In genomic region chr8:105623118-105623517, GRCm38 (mm10) we compare ENCODE assay signal across 9 mouse cellular contexts. TPM values are rescaled to one million over a fixed set of nuclear protein-coding genes. Genes with fewer than 3 reads are reported as not detected.
A peak's percentile ranks its signal among the peaks of the same experiment; 100 is the strongest.
DNase-seq lines count a peak whose midpoint lies in the region; ATAC-seq and TF ChIP-seq lines count a peak whose summit lies in the region.
"Had no signal": no experiment of that assay in that cellular context is flagged by ENCODE, and none has a peak within 500 bp of the region (broad histone marks: within the 10 kb centered on the region; RNA-seq: fewer than 3 reads in every experiment).

No protein-coding gene starts in this region.

- H3K4me2 ChIP-seq in heart, embryonic 12.5 days, result no peak overlapping the region
- peak overlapping the region; percentile 64 for H3K4me2 ChIP-seq in CH12.LX (ENCODE audit: insufficient read depth, low read depth, poor library complexity, severe bottlenecking)
- H3K4me2 ChIP-seq in forebrain, embryonic 13.5 days, result no peak overlapping the region
- no peak overlapping the region for H3K4me2 ChIP-seq in liver, embryonic 16.5 days (ENCODE audit: low read depth, low read length)

- peak; percentile 97 for TF ChIP-seq EP300 in CH12.LX (IDR thresholded peaks at IDR 0.05; ENCODE audit: low read length)

- peak; percentile 16 for TF ChIP-seq RAD21 in CH12.LX (IDR thresholded peaks at IDR 0.05; ENCODE audit: low read depth, low read length)

- no peak overlapping the region for H3K9ac ChIP-seq in heart, embryonic 12.5 days
- peak overlapping the region; percentile 75 for H3K9ac ChIP-seq in CH12.LX (ENCODE audit: insufficient read depth, low read depth)
- peak overlapping the region; percentile 30; the same call in 1 of the 2 replicates for H3K9ac ChIP-seq in forebrain, embryonic 13.5 days
- H3K9ac ChIP-seq in liver, embryonic 16.5 days (ENCODE audit: low read depth, low read length), result no peak overlapping the region; the same call in 1 of the 2 replicates
- H3K9ac ChIP-seq: liver, embryonic 14.5 days had no signal

- intact Hi-C loops in heart, postnatal 14 days (cut with DNase I), result loop anchor here (2.0 kb wide), 1 partner anchor 62 kb away; no protein-coding TSS in a partner anchor

- H3K4me1 ChIP-seq in heart, embryonic 12.5 days (replicated peaks), result peaks cover 29% of the 10 kb centered on the region
- peaks cover 9 to 63% of the 10 kb centered on the region in 2 experiments for H3K4me1 ChIP-seq in CH12.LX (ENCODE audit: control insufficient read depth in 1 of 2, insufficient read depth in 2 of 2)
- peaks cover 37% of the 10 kb centered on the region for H3K4me1 ChIP-seq in forebrain, embryonic 13.5 days
- H3K4me1 ChIP-seq in liver, embryonic 16.5 days (ENCODE audit: control insufficient read depth, low read depth, low read length), result peaks cover 7% of the 10 kb centered on the region

- dilution Hi-C loops in CH12.LX (cut with MboI; ENCODE audit: extremely low pct_ligation_motif_present, extremely low pct_unique_long_range_greater_than_20kb, low sequenced_read_pairs), result no loop called here

- no peak for TF ChIP-seq CTCF in CH12.LX (conservative IDR thresholded peaks at IDR 0.05 in 1 of 2, IDR thresholded peaks at IDR 0.05 in 1 of 2; ENCODE audit: low read depth in 2 of 2, low read length in 2 of 2)

- no peak overlapping the region for H3K4me3 ChIP-seq in heart, embryonic 12.5 days
- H3K4me3 ChIP-seq in CH12.LX (replicated peaks in 1 of 3; ENCODE audit: low read depth in 2 of 3, low read length in 2 of 3, poor library complexity in 1 of 3), result peak overlapping the region; percentile 38 to 45 (median 39)
- H3K4me3 ChIP-seq in forebrain, embryonic 13.5 days, result no peak overlapping the region
- no peak overlapping the region for H3K4me3 ChIP-seq in liver, embryonic 16.5 days (ENCODE audit: low read depth, low read length)

- H3K9me3 ChIP-seq in heart, embryonic 12.5 days (replicated peaks), result no peaks in the 10 kb centered on the region
- no peaks in the 10 kb centered on the region for H3K9me3 ChIP-seq in CH12.LX (replicated peaks; ENCODE audit: low read length)
- H3K9me3 ChIP-seq in forebrain, embryonic 13.5 days (replicated peaks), result no peaks in the 10 kb centered on the region
- no peaks in the 10 kb centered on the region for H3K9me3 ChIP-seq in liver, embryonic 16.5 days (replicated peaks; ENCODE audit: control insufficient read depth, low read length)

- H3K27me3 ChIP-seq in heart, embryonic 12.5 days (replicated peaks), result no peaks in the 10 kb centered on the region
- H3K27me3 ChIP-seq in CH12.LX (replicated peaks), result no peaks in the 10 kb centered on the region
- no peaks in the 10 kb centered on the region for H3K27me3 ChIP-seq in forebrain, embryonic 13.5 days
- H3K27me3 ChIP-seq in liver, embryonic 16.5 days (ENCODE audit: control insufficient read depth, insufficient read depth, low read depth, low read length), result no peaks in the 10 kb centered on the region

- in situ Hi-C loops in CH12.LX (cut with MboI; ENCODE audit: low pct_ligation_motif_present, low pct_unique_long_range_greater_than_20kb, low sequenced_read_pairs), result no loop called here

- peak; percentile 75 for TF ChIP-seq POLR2A in CH12.LX (IDR thresholded peaks at IDR 0.05; ENCODE audit: low read depth, low read length)

- H3K79me2 ChIP-seq in CH12.LX (replicated peaks; ENCODE audit: control insufficient read depth, extremely low read depth, insufficient read depth, poor library complexity, severe bottlenecking), result peaks cover under 1% of the 10 kb centered on the region; the same call in 1 of the 2 replicates

- 36% methylated on average over 5 of the region's 5 CpGs for whole genome bisulfite sequencing in heart, embryonic 12.5 days
- 22% methylated on average over 5 of the region's 5 CpGs for WGBS in forebrain, embryonic 13.5 days
- WGBS in liver, embryonic 16.5 days (ENCODE audit: insufficient replicate concordance), result 26% methylated on average over 5 of the region's 5 CpGs

- ATAC-seq in heart, embryonic 12.5 days (ENCODE audit: insufficient number of reproducible peaks, low FRiP score), result no peak
- no peak for ATAC-seq in forebrain, embryonic 13.5 days
- no peak for ATAC-seq in liver, embryonic 16.5 days (ENCODE audit: low read depth)
- no peak for ATAC-seq in erythroid progenitor cell, adult 5-6 weeks (replicated peaks; ENCODE audit: low FRiP score, poor library complexity, severe bottlenecking)

- H3K36me3 ChIP-seq in heart, embryonic 12.5 days, result peaks cover 62% of the 10 kb centered on the region
- peaks cover 14 to 37% of the 10 kb centered on the region in 2 experiments for H3K36me3 ChIP-seq in CH12.LX (replicated peaks in 1 of 2; ENCODE audit: control insufficient read depth in 1 of 2, insufficient read depth in 1 of 2, low read length in 1 of 2)
- peaks cover 41% of the 10 kb centered on the region for H3K36me3 ChIP-seq in forebrain, embryonic 13.5 days (ENCODE audit: poor library complexity, severe bottlenecking)
- peaks cover 3% of the 10 kb centered on the region; the same call in 1 of the 2 replicates for H3K36me3 ChIP-seq in liver, embryonic 16.5 days (ENCODE audit: control insufficient read depth, insufficient read depth)

- H3K27ac ChIP-seq in heart, embryonic 12.5 days (ENCODE audit: poor library complexity, severe bottlenecking), result 0 out of 2 replicates have a peak overlapping the region, but pooled peaks have one; percentile 3
- H3K27ac ChIP-seq in CH12.LX (ENCODE audit: insufficient read depth, low read depth), result peak overlapping the region; percentile 97
- peak overlapping the region; percentile 82; the same call in 1 of the 2 replicates for H3K27ac ChIP-seq in forebrain, embryonic 13.5 days
- H3K27ac ChIP-seq in liver, embryonic 16.5 days (ENCODE audit: low read length), result peak overlapping the region; percentile 65; the same call in 1 of the 2 replicates
- H3K27ac ChIP-seq: liver, embryonic 14.5 days had no signal

- DNase-seq in heart, postnatal 14 days, result no peak
- DNase-seq in CH12.LX (ENCODE audit: extremely low read depth), result peak; percentile 97
- DNase-seq in spleen, postnatal 14 days (ENCODE audit: low spot score in 2 of 2), result peak; percentile 51 to 62
- no peak for DNase-seq in layer of hippocampus, postnatal 36 days

TF ChIP-seq in CH12.LX, 34 proteins besides CTCF, POLR2A, EP300 and RAD21 (continues in another document):
- TF ChIP-seq TCF12 (IDR thresholded peaks at IDR 0.05; ENCODE audit: low read depth, low read length) (peak; percentile 100), ZC3H11A (IDR thresholded peaks at IDR 0.05; ENCODE audit: low read depth, low read length) (no peak), NRF1 (IDR thresholded peaks at IDR 0.05; ENCODE audit: low read depth, low read length) (peak; percentile 50), ZMIZ1 (IDR thresholded peaks at IDR 0.05; ENCODE audit: low read depth, low read length) (0 out of 2 replicates have a peak, but pooled peaks have one; percentile 55)

RNA-seq across cellular contexts. Expression of gene Ctcf, which starts 13.2 kb away (rescaled TPM):
- 66.1 and 75.9 TPM in 2 replicates for polyA plus RNA-seq in heart, embryonic 12.5 days (2016; fragmentation: Nextera tagmentation; extraction: Ambion mirVana)
- 10 to 100 TPM; 43.8 to 44.6 TPM for total RNA-seq in heart, postnatal 14 days (2021)
- total RNA-seq in CH12.LX (2012; rRNA removed) (42.3 and 47.2 TPM in 2 replicates), CH12.LX (2014; rRNA removed) (48.3 and 52.4 TPM in 2 replicates)
- 97.9 and 107 TPM in 2 replicates for polyA plus RNA-seq in CH12.LX (2012; ENCODE audit: insufficient read length, low read depth)
- 165 and 173 TPM in 2 replicates for polyA plus RNA-seq in forebrain, embryonic 13.5 days (2015; fragmentation: Nextera tagmentation; extraction: Ambion mirVana)
- 55.3 and 57.8 TPM in 2 replicates for polyA plus RNA-seq in liver, embryonic 16.5 days (2015; fragmentation: Nextera tagmentation; extraction: Ambion mirVana)
- 10 to 100 TPM; 73.6 to 80.1 TPM for total RNA-seq in layer of hippocampus, postnatal 36 days (2021)
- 154 and 195 TPM in 2 replicates for total RNA-seq in erythroid progenitor cell, adult 5-6 weeks (2015; ENCODE audit: low replicate concordance)
- 314 and 346 TPM in 2 replicates for total RNA-seq in erythroid progenitor cell, adult 5-6 weeks (2017; ENCODE audit: low replicate concordance)

RNA-seq across cellular contexts. Expression of gene Agrp, which starts 14.1 kb away (rescaled TPM):
- polyA plus RNA-seq in heart, embryonic 12.5 days (2016; fragmentation: Nextera tagmentation; extraction: Ambion mirVana), result 0.51 and 0.64 TPM in 2 replicates
- total RNA-seq in heart, postnatal 14 days (2021), result not detected
- total RNA-seq in CH12.LX (2012; rRNA removed) (0.21 and 0.30 TPM in 2 replicates), CH12.LX (2014; rRNA removed) (not detected in 2 replicates)
- not detected in 2 replicates for polyA plus RNA-seq in CH12.LX (2012; ENCODE audit: insufficient read length, low read depth)
- 0.62 and 0.88 TPM in 2 replicates for polyA plus RNA-seq in forebrain, embryonic 13.5 days (2015; fragmentation: Nextera tagmentation; extraction: Ambion mirVana)
- polyA plus RNA-seq in liver, embryonic 16.5 days (2015; fragmentation: Nextera tagmentation; extraction: Ambion mirVana), result 0.13 TPM in 1 of 2 replicates, not detected in the other
- total RNA-seq in layer of hippocampus, postnatal 36 days (2021), result not detected
- not detected in 2 replicates for total RNA-seq in erythroid progenitor cell, adult 5-6 weeks (2015; ENCODE audit: low replicate concordance)
- not detected in 2 replicates for total RNA-seq in erythroid progenitor cell, adult 5-6 weeks (2017; ENCODE audit: low replicate concordance)

RNA-seq across cellular contexts. Expression of gene Ripor1, which starts 18.1 kb away (rescaled TPM):
- polyA plus RNA-seq in heart, embryonic 12.5 days (2016; fragmentation: Nextera tagmentation; extraction: Ambion mirVana), result 32.8 and 33.4 TPM in 2 replicates
- total RNA-seq in heart, postnatal 14 days (2021), result 10 to 100 TPM; 46.0 to 49.0 TPM
- total RNA-seq in CH12.LX (2012; rRNA removed) (1.5 and 1.7 TPM in 2 replicates), CH12.LX (2014; rRNA removed) (0.24 and 0.28 TPM in 2 replicates)
- polyA plus RNA-seq in CH12.LX (2012; ENCODE audit: insufficient read length, low read depth), result 5.8 and 7.2 TPM in 2 replicates
- polyA plus RNA-seq in forebrain, embryonic 13.5 days (2015; fragmentation: Nextera tagmentation; extraction: Ambion mirVana), result 17.6 and 20.6 TPM in 2 replicates
- polyA plus RNA-seq in liver, embryonic 16.5 days (2015; fragmentation: Nextera tagmentation; extraction: Ambion mirVana), result 7.3 and 8.3 TPM in 2 replicates
- 10 to 100 TPM; 82.8 to 92.6 TPM for total RNA-seq in layer of hippocampus, postnatal 36 days (2021)
- total RNA-seq in erythroid progenitor cell, adult 5-6 weeks (2015; ENCODE audit: low replicate concordance), result 7.2 and 11.3 TPM in 2 replicates
- 0.23 and 1.8 TPM in 2 replicates for total RNA-seq in erythroid progenitor cell, adult 5-6 weeks (2017; ENCODE audit: low replicate concordance)

RNA-seq across cellular contexts. Expression of gene Atp6v0d1, which starts 57.3 kb away (rescaled TPM):
- polyA plus RNA-seq in heart, embryonic 12.5 days (2016; fragmentation: Nextera tagmentation; extraction: Ambion mirVana), result 51.4 and 52.9 TPM in 2 replicates
- 10 to 100 TPM; 57.2 to 57.8 TPM for total RNA-seq in heart, postnatal 14 days (2021)
- total RNA-seq in CH12.LX (2012; rRNA removed) (38.0 and 48.8 TPM in 2 replicates), CH12.LX (2014; rRNA removed) (51.0 and 55.3 TPM in 2 replicates)
- 48.8 and 53.6 TPM in 2 replicates for polyA plus RNA-seq in CH12.LX (2012; ENCODE audit: insufficient read length, low read depth)
- polyA plus RNA-seq in forebrain, embryonic 13.5 days (2015; fragmentation: Nextera tagmentation; extraction: Ambion mirVana), result 136 and 152 TPM in 2 replicates
- polyA plus RNA-seq in liver, embryonic 16.5 days (2015; fragmentation: Nextera tagmentation; extraction: Ambion mirVana), result 51.0 and 54.0 TPM in 2 replicates
- total RNA-seq in layer of hippocampus, postnatal 36 days (2021), result 100 to 1,000 TPM; 288 to 305 TPM
- total RNA-seq in erythroid progenitor cell, adult 5-6 weeks (2015; ENCODE audit: low replicate concordance), result 84.7 and 109 TPM in 2 replicates
- 31.3 and 35.6 TPM in 2 replicates for total RNA-seq in erythroid progenitor cell, adult 5-6 weeks (2017; ENCODE audit: low replicate concordance)

Comparison
In these comparisons a context has a peak if more than half of its experiments do, and no peak if none do; other contexts are left out.
1. H3K27ac ChIP-seq: peak in every context shown above with its lines; median percentile 97 in CH12.LX; 82 in forebrain, embryonic 13.5 days; 65 in liver, embryonic 16.5 days; 3 in heart, embryonic 12.5 days.
2. H3K4me3 ChIP-seq: peak in CH12.LX (3 of 3); none in heart, embryonic 12.5 days (single experiment), forebrain, embryonic 13.5 days (single experiment) and liver, embryonic 16.5 days (single experiment).
3. H3K9ac ChIP-seq: peak in CH12.LX (single experiment) and forebrain, embryonic 13.5 days (single experiment); none in heart, embryonic 12.5 days (single experiment) and liver, embryonic 16.5 days (single experiment).
4. DNase-seq: peak in CH12.LX (single experiment) and spleen, postnatal 14 days (2 of 2); none in heart, postnatal 14 days (0 of 2) and layer of hippocampus, postnatal 36 days (0 of 2).